Mouse (Mus musculus) intestine, embryonic 15.5 days (tissue): ENCODE data around the gene Dad1. TPM values are rescaled to one million over a fixed set of nuclear protein-coding genes. Genes with fewer than 3 reads are reported as not detected.

Source experiments
- ATAC-seq: fragments of 200-750 bp; cut with Nextera tagmentation; 2 replicates; pipeline ENCODE4 v1.8.0; 2017; ENCODE audit warnings: moderate TSS enrichment, moderate library complexity
- H3K27ac ChIP-seq: fragments of 300-500 bp; sonication (generic); 2 replicates; pipeline ENCODE4 v1.5.1; 2015; ENCODE audit warnings: mild to moderate bottlenecking, inconsistent platforms
- H3K27me3 ChIP-seq: fragments of 300-500 bp; sonication (generic); replicated peaks from 2 replicates; pipeline ENCODE4 v1.6.1; 2015; ENCODE audit warnings: inconsistent platforms
- H3K36me3 ChIP-seq: fragments of 300-500 bp; sonication (generic); 2 replicates; pipeline ENCODE4 v1.6.1; 2015; ENCODE audit warnings: inconsistent platforms
- H3K4me1 ChIP-seq: fragments of 300-500 bp; sonication (generic); replicated peaks from 2 replicates; pipeline ENCODE4 v1.6.1; 2015; ENCODE audit warnings: inconsistent platforms
- H3K4me2 ChIP-seq: fragments of 300-500 bp; sonication (generic); replicated peaks from 2 replicates; pipeline ENCODE4 v1.6.1; 2015; ENCODE audit warnings: mild to moderate bottlenecking, inconsistent platforms
- H3K4me3 ChIP-seq: fragments of 300-500 bp; sonication (generic); replicated peaks from 2 replicates; pipeline ENCODE4 v1.5.1; 2015; ENCODE audit warnings: inconsistent platforms
- H3K9ac ChIP-seq: fragments of 300-500 bp; sonication (generic); 2 replicates; pipeline ENCODE4 v1.6.1; 2015; ENCODE audit warnings: inconsistent platforms
- H3K9me3 ChIP-seq: fragments of 300-500 bp; sonication (generic); 2 replicates; pipeline ENCODE4 v1.6.1; 2016; ENCODE audit warnings: inconsistent platforms
- whole genome bisulfite sequencing: fragments of 180-500 bp; shearing (Covaris S2); methylation state at CpG from one replicate; pipeline ENCODE4 v1.1.7; 2015; 5-methylcytosine and 5-hydroxymethylcytosine counted together
- polyA plus RNA-seq: library from polyadenylated mRNA; unstranded; fragments of >200 nt; fragmentation: Nextera tagmentation; extraction: Ambion mirVana; gene quantifications from 2 replicates; pipeline ENCODE4 v1.2.1, GENCODE M21; 2015

Gene Dad1
- polyA plus RNA-seq, result 450 and 484 TPM in 2 replicates

DNA sequence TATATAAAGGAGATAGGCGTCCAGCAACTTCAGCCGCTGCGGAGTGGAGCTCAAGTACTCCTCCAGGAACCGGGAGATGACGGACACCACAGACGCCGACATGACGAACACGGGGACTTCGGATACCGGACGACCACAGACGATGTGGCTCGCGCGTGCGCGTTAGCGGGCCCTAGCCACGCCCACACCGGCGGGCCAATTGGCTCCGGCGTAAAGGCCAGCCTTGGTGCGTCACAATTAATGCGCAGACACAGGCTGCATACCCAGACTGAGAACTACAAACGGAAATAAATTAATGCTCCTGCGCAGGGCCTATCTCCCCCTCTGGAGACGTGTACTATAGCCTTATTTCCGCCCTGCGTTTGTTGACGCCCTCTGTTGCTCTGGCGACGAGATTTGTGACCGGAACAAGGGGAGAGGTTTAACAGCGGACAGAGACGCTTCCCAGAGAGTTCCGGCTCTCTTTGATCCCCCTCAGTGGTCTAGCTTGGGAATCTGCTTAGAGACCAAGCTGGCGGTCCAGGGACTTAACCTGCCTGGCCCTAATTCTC, at the start of gene Dad1, which contains the start of gene Abhd4:
Dad1 (minus strand) TSS at position 364 of the 551 bp plus-strand sequence.
Abhd4 (plus strand) TSS at position 448 of the 551 bp plus-strand sequence.
- ATAC-seq, result peak; percentile 99
- no peaks in the 10 kb centered on the region for H3K9me3 ChIP-seq
- H3K4me1 ChIP-seq, result peaks cover 29% of the 10 kb centered on the region
- peak within 1 kb of the TSS; percentile 75 for H3K4me3 ChIP-seq
- under 1% methylated on average over 39 of the region's 39 CpGs for WGBS
- no peaks in the 10 kb centered on the region for H3K36me3 ChIP-seq
- H3K27ac ChIP-seq, result peak within 1 kb of the TSS; percentile 75
- H3K27me3 ChIP-seq, result no peaks in the 10 kb centered on the region
- H3K4me2 ChIP-seq, result peak within 1 kb of the TSS; percentile 60
- peak within 1 kb of the TSS; percentile 76 for H3K9ac ChIP-seq

DNA sequence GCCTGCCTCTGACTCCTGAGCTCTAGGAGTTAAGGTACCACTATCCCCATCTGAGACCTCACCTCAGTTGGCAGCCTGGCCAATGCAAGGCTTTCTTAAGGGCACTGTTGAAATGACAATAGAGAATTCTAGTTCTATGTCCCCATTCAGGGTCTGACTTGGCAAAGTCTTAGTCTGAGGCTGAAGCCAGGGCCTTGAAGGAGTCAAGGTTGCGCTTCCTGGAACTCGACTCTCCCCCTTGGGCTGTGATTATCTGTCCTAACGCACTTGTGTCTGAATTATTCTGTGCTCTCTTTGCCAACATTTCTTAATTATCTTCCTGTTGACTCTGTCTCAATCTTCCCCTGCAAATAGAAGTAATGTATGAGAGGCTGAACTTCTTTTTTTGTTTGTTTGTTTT, 46.8 kb upstream of the Dad1 start:
- 88% methylated on average over 3 of the region's 3 CpGs for WGBS
- H3K36me3 ChIP-seq, result no peaks in the 10 kb centered on the region
- ATAC-seq, result no peak
- no peaks in the 10 kb centered on the region for H3K4me1 ChIP-seq
- H3K27ac ChIP-seq, result no peak overlapping the region
- no peak overlapping the region for H3K9ac ChIP-seq
- H3K9me3 ChIP-seq, result no peaks in the 10 kb centered on the region
- H3K4me2 ChIP-seq, result no peak overlapping the region
- no peak overlapping the region for H3K4me3 ChIP-seq
- H3K27me3 ChIP-seq, result no peaks in the 10 kb centered on the region

DNA sequence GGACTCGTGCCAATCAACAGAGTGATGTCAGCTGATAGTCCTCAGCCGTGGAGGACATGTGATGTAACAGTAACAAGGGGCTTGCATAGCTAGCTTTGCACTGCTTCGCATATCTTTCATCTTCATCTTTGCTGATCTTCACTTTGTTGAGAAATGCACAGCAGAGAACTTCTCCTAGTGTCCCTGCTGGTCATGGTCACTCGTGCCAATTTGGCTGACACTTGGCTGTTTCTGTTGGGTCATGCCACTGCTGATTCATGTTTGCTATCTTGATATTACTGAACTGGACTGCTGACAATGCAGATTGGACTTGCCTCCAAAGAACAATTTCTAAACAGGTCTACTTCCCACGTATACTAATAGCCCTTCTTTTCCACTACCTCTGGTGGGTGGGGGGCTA, 46.2 kb upstream of the Dad1 start:
- H3K9ac ChIP-seq, result no peak overlapping the region
- H3K9me3 ChIP-seq, result no peaks in the 10 kb centered on the region
- no peaks in the 10 kb centered on the region for H3K27me3 ChIP-seq
- H3K27ac ChIP-seq, result no peak overlapping the region
- H3K4me3 ChIP-seq, result no peak overlapping the region
- 82% methylated on average over 5 of the region's 5 CpGs for WGBS
- no peaks in the 10 kb centered on the region for H3K4me1 ChIP-seq
- ATAC-seq, result no peak
- H3K4me2 ChIP-seq, result no peak overlapping the region
- H3K36me3 ChIP-seq, result no peaks in the 10 kb centered on the region

DNA sequence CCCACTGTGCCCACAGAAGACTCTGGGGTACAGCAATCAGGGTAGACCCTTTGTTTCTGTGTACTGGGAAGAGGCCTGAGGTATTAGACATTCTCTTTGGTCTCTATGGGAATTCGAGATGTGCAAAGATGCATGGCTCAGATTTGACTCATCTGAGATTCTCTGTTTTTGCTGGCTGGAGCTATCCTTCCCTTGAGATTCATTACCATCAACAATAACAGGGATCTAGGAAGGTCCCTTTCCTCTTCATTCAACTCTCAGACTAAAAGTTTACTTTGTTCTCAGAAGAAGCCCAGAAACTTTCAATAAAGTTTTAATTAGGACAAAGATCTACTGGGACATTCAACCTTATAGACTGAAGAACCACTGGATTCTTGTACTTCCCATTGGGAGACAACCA, 30.9 kb upstream of the Dad1 start, which contains the start of gene Olfr49:
Olfr49 (minus strand) TSS at position 101 of the 400 bp plus-strand sequence.
- WGBS, result 89% methylated on average over 1 of the region's 1 CpGs
- H3K27ac ChIP-seq, result no peak within 1 kb of the TSS
- ATAC-seq, result no peak

DNA sequence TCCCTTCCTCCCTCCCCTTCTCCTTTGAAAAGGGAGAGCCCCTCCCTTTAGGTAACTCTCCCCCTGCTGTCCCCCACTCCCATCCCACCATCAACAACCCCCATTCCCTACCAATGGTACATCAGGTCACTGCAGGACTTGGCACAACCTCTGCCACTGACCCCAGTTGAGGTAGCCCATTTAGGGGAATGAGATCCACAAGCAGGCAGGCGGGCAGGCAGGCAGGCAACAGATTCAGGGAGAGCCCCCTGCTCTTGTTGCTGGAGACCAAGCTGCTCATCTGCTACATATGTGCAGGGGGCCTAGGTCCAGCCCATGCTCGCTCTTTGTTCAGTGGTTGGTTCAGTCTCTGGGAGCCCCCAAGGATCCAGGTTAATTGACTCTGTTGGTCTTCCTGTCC, 22.5 kb upstream of the Dad1 start:
- WGBS, result 85% methylated on average over 2 of the region's 2 CpGs
- H3K9ac ChIP-seq, result no peak overlapping the region
- no peaks in the 10 kb centered on the region for H3K4me1 ChIP-seq
- no peaks in the 10 kb centered on the region for H3K36me3 ChIP-seq
- H3K27ac ChIP-seq, result no peak overlapping the region
- no peaks in the 10 kb centered on the region for H3K27me3 ChIP-seq
- no peak overlapping the region for H3K4me2 ChIP-seq
- no peaks in the 10 kb centered on the region for H3K9me3 ChIP-seq
- H3K4me3 ChIP-seq, result no peak overlapping the region
- ATAC-seq, result no peak

More for the DNA sequence above, 30.9 kb upstream of the Dad1 start, which contains the start of gene Olfr49:
- H3K9ac ChIP-seq, result no peak within 1 kb of the TSS
- H3K4me3 ChIP-seq, result no peak within 1 kb of the TSS
- H3K36me3 ChIP-seq, result no peaks in the 10 kb centered on the region
- H3K27me3 ChIP-seq, result no peaks in the 10 kb centered on the region
- no peak within 1 kb of the TSS for H3K4me2 ChIP-seq
- no peaks in the 10 kb centered on the region for H3K9me3 ChIP-seq
- no peaks in the 10 kb centered on the region for H3K4me1 ChIP-seq

DNA sequence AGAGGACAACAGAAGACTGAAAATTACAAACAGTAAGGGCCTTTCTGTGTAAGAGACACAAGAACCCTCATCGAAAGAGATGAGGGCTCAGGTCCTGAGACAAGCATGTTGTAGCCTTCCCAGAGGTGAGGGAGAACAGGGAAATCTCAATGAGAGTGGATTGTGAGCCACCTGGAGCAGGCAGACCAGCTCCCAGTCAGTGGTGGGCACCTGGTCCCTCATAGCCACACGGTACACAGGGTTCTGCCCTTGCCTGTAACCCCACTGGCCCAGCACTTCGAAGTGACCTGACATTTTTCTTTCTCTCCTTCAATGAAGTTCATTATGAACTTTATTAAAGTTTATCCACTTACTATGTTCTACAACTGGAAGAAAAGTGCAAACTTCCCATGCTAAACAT, 18.8 kb upstream of the Dad1 start:
- H3K36me3 ChIP-seq, result 0 out of 2 replicates have a peak, but pooled peaks cover 3% of the 10 kb centered on the region
- H3K27ac ChIP-seq, result no peak overlapping the region
- ATAC-seq, result no peak
- H3K9ac ChIP-seq, result no peak overlapping the region
- no peaks in the 10 kb centered on the region for H3K4me1 ChIP-seq
- no peak overlapping the region for H3K4me2 ChIP-seq
- 89% methylated on average over 3 of the region's 3 CpGs for whole genome bisulfite sequencing
- H3K9me3 ChIP-seq, result no peaks in the 10 kb centered on the region
- H3K4me3 ChIP-seq, result no peak overlapping the region
- no peaks in the 10 kb centered on the region for H3K27me3 ChIP-seq

DNA sequence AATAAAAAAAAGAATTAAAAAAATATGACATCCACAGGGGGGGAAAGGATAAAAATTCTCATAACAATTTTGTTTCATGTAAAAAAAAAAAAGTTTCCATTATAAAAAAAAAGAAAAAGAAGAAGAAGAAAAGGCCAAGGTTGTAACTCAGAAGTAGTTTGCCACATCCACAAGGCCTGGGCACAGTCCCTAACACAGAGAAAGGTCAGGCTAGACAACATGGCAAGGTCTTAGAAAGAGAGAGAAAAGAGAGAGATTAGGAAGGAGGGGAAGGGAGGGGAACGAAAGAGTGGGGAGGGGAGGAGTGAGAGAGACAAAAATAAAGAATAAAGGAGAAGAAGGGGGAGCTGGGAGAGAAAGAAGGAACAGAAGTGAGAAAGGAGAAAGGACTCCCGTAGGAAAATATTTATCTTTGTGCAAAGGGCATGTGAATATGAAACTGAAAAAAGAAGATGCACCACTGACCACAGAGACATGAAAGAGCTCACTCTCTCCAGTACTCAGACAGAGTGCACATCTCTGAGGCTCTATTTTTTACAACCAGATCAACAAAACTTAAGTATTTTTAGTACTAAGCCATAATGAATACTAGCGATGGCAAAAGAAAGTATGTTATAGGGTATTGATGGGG, 18.2 kb upstream of the Dad1 start:
- no peak overlapping the region for H3K9ac ChIP-seq
- H3K4me2 ChIP-seq, result no peak overlapping the region
- ATAC-seq, result no peak
- no peak overlapping the region for H3K27ac ChIP-seq
- no peak overlapping the region for H3K4me3 ChIP-seq
- no peaks in the 10 kb centered on the region for H3K9me3 ChIP-seq
- no peaks in the 10 kb centered on the region for H3K4me1 ChIP-seq
- 82% methylated on average over 3 of the region's 3 CpGs for WGBS
- H3K27me3 ChIP-seq, result no peaks in the 10 kb centered on the region
- 0 out of 2 replicates have a peak, but pooled peaks cover 3% of the 10 kb centered on the region for H3K36me3 ChIP-seq

DNA sequence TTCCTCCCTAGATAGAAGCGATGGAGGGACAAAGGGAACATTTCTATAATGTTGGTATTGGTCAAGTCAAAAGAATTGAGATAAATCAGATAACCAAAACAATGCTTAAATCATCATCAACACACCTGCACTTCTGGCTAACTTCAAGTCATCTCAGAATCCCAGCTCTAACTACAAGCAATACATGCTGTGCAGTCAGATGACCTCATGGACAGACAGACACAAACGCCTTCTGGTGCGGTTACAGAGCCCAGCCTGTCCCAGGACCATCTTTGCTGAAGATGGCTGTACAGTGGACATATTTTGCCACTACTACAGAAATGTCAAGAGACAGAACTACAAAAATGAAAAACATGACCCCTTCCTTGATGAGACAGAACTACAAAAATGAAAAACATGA, 16.5 kb upstream of the Dad1 start:
- ATAC-seq, result no peak
- H3K4me1 ChIP-seq, result no peaks in the 10 kb centered on the region
- H3K4me3 ChIP-seq, result no peak overlapping the region
- H3K36me3 ChIP-seq, result 0 out of 2 replicates have a peak, but pooled peaks cover 3% of the 10 kb centered on the region
- H3K9me3 ChIP-seq, result no peaks in the 10 kb centered on the region
- no peak overlapping the region for H3K27ac ChIP-seq
- H3K4me2 ChIP-seq, result no peak overlapping the region
- 87% methylated on average over 3 of the region's 3 CpGs for WGBS
- no peak overlapping the region for H3K9ac ChIP-seq
- no peaks in the 10 kb centered on the region for H3K27me3 ChIP-seq

DNA sequence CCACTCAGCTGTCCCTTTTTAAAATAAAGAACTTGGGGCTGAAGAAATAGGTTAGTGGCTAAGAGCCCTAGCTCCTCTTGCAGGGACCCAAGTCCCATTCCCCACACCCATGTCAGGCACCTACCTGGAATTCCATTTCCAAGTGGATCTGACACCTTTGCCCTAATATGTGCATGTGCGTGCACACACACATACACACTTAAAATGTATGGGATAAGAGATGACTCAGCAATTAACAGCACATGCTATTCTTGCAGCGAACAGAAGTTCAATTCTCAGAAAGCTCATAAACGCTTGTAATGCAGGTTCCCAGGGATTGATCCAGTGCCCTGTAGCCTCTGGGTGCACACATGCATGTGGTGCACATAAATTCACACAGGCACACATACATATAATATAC, 15.7 kb upstream of the Dad1 start:
- Histone ChIP-seq H3K9ac (no peak overlapping the region), H3K36me3 (0 out of 2 replicates have a peak, but pooled peaks cover 3% of the 10 kb centered on the region), H3K27me3 (no peaks in the 10 kb centered on the region), H3K9me3 (no peaks in the 10 kb centered on the region), H3K4me3 (no peak overlapping the region), H3K4me1 (no peaks in the 10 kb centered on the region), H3K4me2 (no peak overlapping the region), H3K27ac (no peak overlapping the region)
- no peak for ATAC-seq
- 93% methylated on average over 3 of the region's 3 CpGs for WGBS

DNA sequence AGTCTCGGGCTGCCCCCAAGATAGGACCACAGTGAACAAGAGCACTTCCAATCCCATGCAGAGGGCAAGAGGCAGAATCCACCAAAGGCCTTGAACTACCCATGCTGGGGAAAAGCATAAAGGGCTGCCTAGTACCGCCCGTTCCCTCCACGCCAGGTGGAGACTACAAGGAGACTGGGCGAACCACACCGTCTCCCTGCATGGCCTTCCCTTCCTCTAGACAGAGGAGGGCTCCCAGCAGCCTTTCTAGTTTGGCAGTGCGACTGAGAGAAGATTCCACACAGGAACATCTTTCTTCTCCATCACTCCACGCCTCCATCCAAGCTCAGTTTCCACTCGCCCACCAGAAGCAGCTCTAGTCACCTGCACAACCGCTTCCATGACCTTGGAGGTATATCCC, 14.1 kb upstream of the Dad1 start:
- WGBS, result 88% methylated on average over 10 of the region's 10 CpGs
- no peak for ATAC-seq
- H3K36me3 ChIP-seq, result peaks cover 5% of the 10 kb centered on the region; the same call in 1 of the 2 replicates

DNA sequence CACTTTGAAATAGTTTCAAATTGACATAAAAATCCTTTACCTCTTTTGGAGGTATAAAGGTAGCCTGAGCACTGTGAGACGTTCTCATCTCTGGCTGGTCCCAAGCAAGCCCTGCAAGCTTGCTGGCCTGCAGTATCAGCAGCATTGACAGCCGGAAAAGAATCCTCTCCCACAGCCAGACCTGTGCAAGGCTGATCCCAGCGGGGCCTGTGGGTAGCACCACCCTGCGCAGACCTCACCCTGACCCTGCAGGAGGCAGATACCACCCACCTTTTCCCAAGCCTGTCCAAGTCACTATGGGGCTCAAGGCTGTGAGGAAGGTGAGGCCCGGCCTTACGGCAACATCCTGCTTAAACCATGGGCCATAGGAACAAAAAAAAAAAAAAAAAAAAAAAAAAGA, 12.0 kb upstream of the Dad1 start:
- 77% methylated on average over 6 of the region's 6 CpGs for WGBS
- Histone ChIP-seq H3K4me2 (no peak overlapping the region), H3K9me3 (no peaks in the 10 kb centered on the region), H3K4me3 (no peak overlapping the region), H3K4me1 (no peaks in the 10 kb centered on the region), H3K27ac (no peak overlapping the region), H3K9ac (no peak overlapping the region), H3K36me3 (peaks cover 5% of the 10 kb centered on the region; the same call in 1 of the 2 replicates), H3K27me3 (no peaks in the 10 kb centered on the region)
- no peak for ATAC-seq

More for the DNA sequence above, 14.1 kb upstream of the Dad1 start:
- Histone ChIP-seq H3K9ac (no peak overlapping the region), H3K4me1 (no peaks in the 10 kb centered on the region), H3K27me3 (no peaks in the 10 kb centered on the region), H3K4me3 (no peak overlapping the region), H3K9me3 (no peaks in the 10 kb centered on the region), H3K27ac (no peak overlapping the region), H3K4me2 (no peak overlapping the region)

DNA sequence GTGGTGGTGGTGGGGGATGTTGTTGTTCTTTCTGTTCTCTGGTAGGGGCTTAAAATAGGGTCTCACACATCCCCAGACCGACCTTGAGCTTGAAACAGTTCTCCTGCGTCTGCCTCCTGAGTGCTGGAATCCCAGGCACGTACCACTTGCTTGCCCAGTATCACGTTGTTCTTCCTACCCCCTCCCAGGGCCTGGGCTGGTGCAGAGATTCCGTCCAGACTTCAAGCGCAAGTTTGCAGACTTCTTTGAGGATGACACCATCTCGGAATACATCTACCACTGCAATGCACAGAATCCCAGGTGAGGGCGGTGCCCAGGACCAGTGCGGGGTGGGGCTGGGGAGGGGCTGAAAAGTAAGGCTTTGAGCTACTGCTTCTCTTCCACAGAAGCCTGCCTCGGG, 11.2 kb upstream of the Dad1 start:
- H3K9ac ChIP-seq, result no peak overlapping the region
- H3K4me1 ChIP-seq, result peaks cover 2% of the 10 kb centered on the region; the same call in 1 of the 2 replicates
- no peak overlapping the region for H3K27ac ChIP-seq
- H3K36me3 ChIP-seq, result peaks cover 5% of the 10 kb centered on the region; the same call in 1 of the 2 replicates
- WGBS, result 62% methylated on average over 10 of the region's 10 CpGs
- H3K4me2 ChIP-seq, result no peak overlapping the region
- no peak overlapping the region for H3K4me3 ChIP-seq
- no peaks in the 10 kb centered on the region for H3K27me3 ChIP-seq
- ATAC-seq, result no peak
- no peaks in the 10 kb centered on the region for H3K9me3 ChIP-seq

DNA sequence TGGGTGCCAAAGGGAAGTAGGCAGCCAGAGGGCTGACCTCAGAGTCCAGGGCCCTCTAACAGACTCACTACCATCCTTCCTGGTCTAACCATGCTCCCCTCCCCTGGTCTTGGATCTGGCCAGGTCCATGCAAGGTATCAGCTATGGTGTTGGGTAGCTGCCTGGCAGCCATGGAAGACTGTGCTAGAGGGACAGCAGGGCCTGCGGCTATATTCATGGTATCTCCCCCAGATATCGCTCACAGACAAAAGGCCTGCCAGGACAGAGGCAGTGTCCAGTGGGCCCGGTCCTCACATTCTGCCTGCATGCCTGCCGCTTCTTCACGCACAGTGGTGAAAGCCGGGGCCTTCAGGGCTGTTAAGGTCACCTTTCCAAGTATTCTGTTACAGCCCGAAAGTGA, 10.3 kb upstream of the Dad1 start:
- no peaks in the 10 kb centered on the region for H3K9me3 ChIP-seq
- peaks cover 5% of the 10 kb centered on the region; the same call in 1 of the 2 replicates for H3K36me3 ChIP-seq
- H3K4me2 ChIP-seq, result no peak overlapping the region
- peaks cover 9% of the 10 kb centered on the region; the same call in 1 of the 2 replicates for H3K4me1 ChIP-seq
- 95% methylated on average over 7 of the region's 7 CpGs for WGBS
- H3K27me3 ChIP-seq, result no peaks in the 10 kb centered on the region
- no peak overlapping the region for H3K27ac ChIP-seq
- H3K4me3 ChIP-seq, result no peak overlapping the region
- no peak for ATAC-seq
- H3K9ac ChIP-seq, result no peak overlapping the region
